Mouse (Mus musculus) central nervous system, embryonic 14 days (tissue): Measurements from ENCODE around the gene Vmn2r50. TPM values are rescaled to one million over a fixed set of nuclear protein-coding genes. Genes with fewer than 3 reads are reported as not detected.

ENCODE experiments used
- polyA plus RNA-seq: library from polyadenylated mRNA; depleted of rRNA; stranded (reverse); fragments of >200 nt; gene quantifications from 2 replicates; pipeline ENCODE4 v1.2.3, GENCODE M21; 2012; rRNA removed

Vmn2r50 gene
- not detected in 2 replicates for polyA plus RNA-seq

DNA sequence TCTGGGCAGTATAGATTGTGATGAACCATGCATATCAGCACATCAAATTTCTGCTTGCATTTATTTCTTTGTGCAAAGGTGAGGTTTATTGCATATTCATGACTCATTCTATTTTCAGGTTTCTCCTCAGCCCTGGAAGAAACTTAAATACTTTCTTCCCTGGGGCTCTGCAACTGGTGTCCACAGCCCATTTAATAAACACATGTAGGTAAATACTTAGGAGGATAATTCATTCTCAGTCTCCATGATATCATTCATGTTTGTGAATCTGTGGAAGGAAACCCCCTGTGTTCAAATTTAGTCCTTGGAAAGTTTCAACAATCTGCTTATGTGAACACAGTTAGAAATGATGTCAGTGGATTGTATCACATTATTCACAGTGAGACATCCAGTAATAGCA is at the start of gene Vmn2r50:
Gene Vmn2r50, minus strand, starts transcription at position 101 of the 400 bp plus-strand sequence.

DNA sequence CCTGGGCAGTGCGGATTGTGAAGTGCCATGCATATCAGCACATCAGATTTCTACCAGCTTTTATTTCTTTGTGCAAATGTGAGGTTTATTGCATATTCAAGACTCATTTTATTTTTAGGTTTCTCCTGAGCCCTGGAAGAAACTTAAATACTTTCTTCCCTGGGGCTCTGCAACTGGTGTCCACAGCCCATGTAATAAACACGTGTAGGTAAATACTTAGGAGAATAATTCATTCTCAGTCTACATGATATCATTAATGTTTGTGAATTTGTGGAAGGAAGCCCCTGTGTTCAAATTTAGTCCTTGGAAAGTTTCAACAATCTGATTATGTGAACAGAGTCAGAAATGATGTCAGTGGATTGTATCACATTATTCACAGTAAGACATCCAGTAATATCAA is 60.9 kb downstream of the Vmn2r50 start, which contains the start of gene Vmn2r49:
Gene Vmn2r49, minus strand, starts transcription at position 101 of the 400 bp plus-strand sequence.

Other genes starting within 250 kb of the Vmn2r50 start
- gene Vmn2r47, start 212.0 kb downstream of the Vmn2r50 start, polyA plus RNA-seq = not detected in 2 replicates
- not detected in 2 replicates for gene Vmn2r48, start 99.7 kb downstream of the Vmn2r50 start, polyA plus RNA-seq
- not detected in 2 replicates for gene Vmn2r49, start 61.0 kb downstream of the Vmn2r50 start, polyA plus RNA-seq
- gene Vmn2r51, start 52.4 kb upstream of the Vmn2r50 start, polyA plus RNA-seq = not detected in 2 replicates
- gene Vmn2r52, start 123.3 kb upstream of the Vmn2r50 start, polyA plus RNA-seq = not detected in 2 replicates
- gene Vmn1r66, start 224.7 kb upstream of the Vmn2r50 start, polyA plus RNA-seq = not detected in 2 replicates